Mouse (Mus musculus) forebrain, embryonic 14.5 days (tissue): Measurements from ENCODE around the gene Hist1h2an. TPM values are rescaled to one million over a fixed set of nuclear protein-coding genes. Genes with fewer than 3 reads are reported as not detected.
A peak's percentile ranks its signal among the peaks of the same experiment; 100 is the strongest.
"Not testable (repeated sequence)": the region's sequence is repeated elsewhere in the genome, so short reads cannot be mapped to it uniquely, and the experiment has no call there.

Experiments used
- ATAC-seq: fragments of 200-750 bp; cut with Nextera tagmentation; 2 replicates; pipeline ENCODE4 v1.8.0; 2017; ENCODE audit warnings: mild to moderate bottlenecking, moderate library complexity
- DNase-seq: peaks from one replicate; pipeline ENCODE4 v3.0.0-alpha.2; 2015; ENCODE audit warnings: low spot score
- H3K27ac ChIP-seq: fragments of 300-500 bp; sonication (generic); 2 replicates; pipeline ENCODE4 v1.5.1; 2014; ENCODE audit warnings: low read depth, mild to moderate bottlenecking, control low read depth, low read length, moderate library complexity
- H3K27me3 ChIP-seq: fragments of 300-500 bp; sonication (generic); replicated peaks from 2 replicates; pipeline ENCODE4 v1.6.1; 2014; ENCODE audit warnings: low read length, control low read depth, mixed read lengths; ENCODE audit not compliant: control insufficient read depth, insufficient read depth
- H3K36me3 ChIP-seq: fragments of 300-500 bp; sonication (generic); 2 replicates; pipeline ENCODE4 v1.6.1; 2014; ENCODE audit warnings: low read length, control low read depth; ENCODE audit not compliant: control insufficient read depth, insufficient read depth
- H3K4me1 ChIP-seq: fragments of 300-500 bp; sonication (generic); 2 replicates; pipeline ENCODE4 v1.6.1; 2014; ENCODE audit warnings: antibody characterized with exemption, low read length, control low read depth; ENCODE audit not compliant: control insufficient read depth, insufficient read depth
- H3K4me2 ChIP-seq: fragments of 300-500 bp; sonication (generic); 2 replicates; pipeline ENCODE4 v1.6.1; 2014; ENCODE audit warnings: mild to moderate bottlenecking, control low read depth, low read length
- H3K4me3 ChIP-seq: fragments of 300-500 bp; sonication (generic); 2 replicates; pipeline ENCODE4 v1.5.1; 2014; ENCODE audit warnings: low read depth, low read length, control low read depth
- H3K9ac ChIP-seq: fragments of 300-500 bp; sonication (generic); 2 replicates; pipeline ENCODE4 v1.6.1; 2014; ENCODE audit warnings: mild to moderate bottlenecking, low read length, control low read depth, moderate library complexity
- H3K9me3 ChIP-seq: fragments of 300-500 bp; sonication (generic); replicated peaks from 2 replicates; pipeline ENCODE4 v1.6.1; 2016; ENCODE audit warnings: low read length, control low read depth, mixed read lengths; ENCODE audit not compliant: control insufficient read depth
- WGBS: fragments of 180-500 bp; shearing (Covaris S2); extraction: QIAGEN DNeasy Blood & Tissue Kit; methylation state at CpG from one replicate; pipeline ENCODE4 v1.1.7; 2014; 5-methylcytosine and 5-hydroxymethylcytosine counted together
- polyA plus RNA-seq: library from polyadenylated mRNA; unstranded; fragments of >200 nt; fragmentation: Nextera tagmentation; extraction: Ambion mirVana; gene quantifications from 2 replicates; pipeline ENCODE4 v1.2.1, GENCODE M21; 2014

The Hist1h2an gene
- polyA plus RNA-seq, 1 experiment from 2014 or later, result 6.6 TPM

DNA sequence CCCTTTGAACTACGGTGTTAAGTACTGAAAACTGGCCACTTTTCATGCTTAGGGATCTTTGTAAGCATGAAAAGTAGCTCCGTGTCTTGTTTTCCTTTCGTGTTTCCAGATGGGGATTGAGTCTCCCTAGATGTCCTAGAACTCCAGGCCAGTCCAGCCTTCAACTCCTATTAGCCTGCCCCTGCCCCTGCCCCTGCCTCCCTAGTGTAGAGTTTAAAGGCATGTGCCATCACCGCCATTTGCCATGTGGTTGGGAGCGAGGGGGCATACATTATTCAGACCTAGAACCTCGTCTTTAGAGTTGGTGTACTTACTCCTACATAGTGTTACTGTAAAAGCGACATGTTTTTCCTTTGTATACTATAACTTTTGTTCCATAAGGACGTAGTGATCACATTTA is 24.1 kb upstream of the Hist1h2an start:
- ATAC-seq, result peak; percentile 22
- WGBS, result no CpG with 5 or more reads among the region's 8 CpGs
- H3K9me3 ChIP-seq, result not testable (repeated sequence)

DNA sequence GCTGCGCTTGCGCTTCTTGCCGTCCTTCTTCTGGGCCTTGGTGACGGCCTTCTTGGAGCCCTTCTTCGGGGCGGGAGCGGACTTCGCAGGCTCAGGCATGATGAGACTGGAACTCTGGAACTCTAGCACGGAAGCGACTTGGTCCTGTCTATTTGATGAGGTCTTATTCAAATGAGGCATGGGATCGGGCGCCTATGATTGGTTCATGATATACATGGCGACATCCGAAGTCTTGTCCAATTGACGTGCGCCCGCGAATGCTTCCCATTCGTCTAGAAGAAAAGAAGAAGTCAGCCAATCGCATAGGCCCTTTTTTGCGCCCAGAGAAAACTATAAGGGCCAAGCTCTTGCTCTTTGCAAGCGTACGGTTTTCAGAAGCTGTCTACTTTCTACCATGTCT is 23.1 kb upstream of the Hist1h2an start, which contains the start of the genes Hist1h2bq and Hist1h2ao:
Gene Hist1h2bq (minus strand): TSS at position 125 of the 400 bp plus-strand sequence.
Gene Hist1h2ao (plus strand): TSS at position 393 of the 400 bp plus-strand sequence.
- ATAC-seq, result peak; percentile 97
- H3K27me3 ChIP-seq, H3K27ac ChIP-seq, H3K4me1 ChIP-seq, DNase-seq, H3K4me3 ChIP-seq, H3K9me3 ChIP-seq, H3K9ac ChIP-seq, H3K36me3 ChIP-seq, H3K4me2 ChIP-seq: not testable (repeated sequence)
- WGBS, result no CpG with 5 or more reads among the region's 23 CpGs

More for the DNA sequence above, 24.1 kb upstream of the Hist1h2an start:
- H3K4me3 ChIP-seq, H3K4me1 ChIP-seq, H3K9ac ChIP-seq, H3K36me3 ChIP-seq, H3K27ac ChIP-seq, DNase-seq, H3K27me3 ChIP-seq, H3K4me2 ChIP-seq: not testable (repeated sequence)

DNA sequence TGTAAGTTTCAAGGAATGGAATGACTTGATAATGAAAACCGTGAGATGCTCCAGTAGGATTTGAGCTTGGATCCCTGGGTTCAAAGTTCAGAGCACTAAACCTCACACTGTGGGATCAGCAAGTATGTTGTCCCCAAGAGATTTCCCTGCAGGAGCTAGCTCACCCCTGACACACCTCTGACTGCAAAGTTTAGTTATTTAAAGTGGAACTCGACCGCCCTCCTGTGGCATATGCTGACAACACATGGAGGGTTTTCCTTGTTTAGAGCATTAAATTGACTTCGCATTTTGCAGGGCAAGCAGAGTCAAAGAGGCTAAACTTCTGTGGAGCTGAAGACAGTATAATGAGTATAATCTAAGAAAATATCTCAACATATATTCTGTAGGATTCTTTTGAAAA is 16.0 kb upstream of the Hist1h2an start:
- H3K9ac ChIP-seq, DNase-seq, H3K4me3 ChIP-seq, H3K9me3 ChIP-seq, H3K4me1 ChIP-seq, H3K4me2 ChIP-seq, H3K27me3 ChIP-seq, H3K36me3 ChIP-seq, H3K27ac ChIP-seq: not testable (repeated sequence)
- no CpG with 5 or more reads among the region's 4 CpGs for WGBS
- peak; percentile 70 for ATAC-seq

DNA sequence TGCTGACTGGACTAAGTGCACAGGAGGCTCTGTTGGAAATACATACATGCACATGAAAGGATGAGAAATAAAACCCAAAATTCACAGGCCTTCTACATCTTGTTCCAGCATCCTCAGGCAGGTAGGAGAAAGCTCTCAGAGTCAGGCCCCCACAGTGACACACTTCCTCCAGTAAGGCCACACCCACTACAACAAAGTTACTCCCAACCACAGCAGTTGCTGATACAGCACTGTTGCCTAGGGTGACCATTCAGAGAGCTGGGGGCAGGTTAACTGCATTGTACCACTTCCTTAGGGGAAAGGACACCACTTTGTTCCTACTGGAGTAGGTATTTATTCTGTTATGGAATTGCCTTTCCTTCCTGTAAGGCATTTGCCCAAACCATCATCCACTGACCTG is 10.1 kb upstream of the Hist1h2an start:
- H3K9me3 ChIP-seq, H3K4me1 ChIP-seq, H3K9ac ChIP-seq, H3K4me2 ChIP-seq, H3K36me3 ChIP-seq, H3K4me3 ChIP-seq, H3K27me3 ChIP-seq, DNase-seq, H3K27ac ChIP-seq, ATAC-seq: not testable (repeated sequence)

DNA sequence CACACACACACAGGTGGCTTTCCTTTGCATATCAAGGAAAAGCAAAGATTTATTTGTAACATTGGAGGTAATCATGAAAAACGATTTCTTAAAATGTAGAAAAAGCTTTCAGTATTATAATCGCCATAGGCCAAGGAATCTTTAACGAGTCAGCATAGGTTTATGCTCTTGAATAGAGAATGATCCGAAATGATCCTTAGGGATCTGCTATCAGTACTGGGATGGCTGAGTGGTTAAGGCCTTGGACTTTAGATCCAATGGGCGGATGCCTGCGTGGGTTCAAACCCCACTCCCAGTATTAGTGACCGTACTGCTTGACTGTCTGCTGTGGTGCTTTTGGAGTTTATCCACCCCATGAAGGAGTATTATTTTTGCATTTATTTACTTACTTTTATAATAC is 8.6 kb upstream of the Hist1h2an start:
- no peak overlapping the region for H3K4me3 ChIP-seq
- no peaks in the 10 kb centered on the region for H3K9me3 ChIP-seq
- H3K27ac ChIP-seq, result no peak overlapping the region
- H3K36me3 ChIP-seq, result no peaks in the 10 kb centered on the region
- 88% methylated on average over 7 of the region's 7 CpGs for WGBS
- ATAC-seq (no peak), DNase-seq (no peak)
- H3K9ac ChIP-seq, result no peak overlapping the region
- no peaks in the 10 kb centered on the region for H3K27me3 ChIP-seq
- H3K4me2 ChIP-seq, result no peak overlapping the region
- peaks cover 4% of the 10 kb centered on the region; the same call in 1 of the 2 replicates for H3K4me1 ChIP-seq

DNA sequence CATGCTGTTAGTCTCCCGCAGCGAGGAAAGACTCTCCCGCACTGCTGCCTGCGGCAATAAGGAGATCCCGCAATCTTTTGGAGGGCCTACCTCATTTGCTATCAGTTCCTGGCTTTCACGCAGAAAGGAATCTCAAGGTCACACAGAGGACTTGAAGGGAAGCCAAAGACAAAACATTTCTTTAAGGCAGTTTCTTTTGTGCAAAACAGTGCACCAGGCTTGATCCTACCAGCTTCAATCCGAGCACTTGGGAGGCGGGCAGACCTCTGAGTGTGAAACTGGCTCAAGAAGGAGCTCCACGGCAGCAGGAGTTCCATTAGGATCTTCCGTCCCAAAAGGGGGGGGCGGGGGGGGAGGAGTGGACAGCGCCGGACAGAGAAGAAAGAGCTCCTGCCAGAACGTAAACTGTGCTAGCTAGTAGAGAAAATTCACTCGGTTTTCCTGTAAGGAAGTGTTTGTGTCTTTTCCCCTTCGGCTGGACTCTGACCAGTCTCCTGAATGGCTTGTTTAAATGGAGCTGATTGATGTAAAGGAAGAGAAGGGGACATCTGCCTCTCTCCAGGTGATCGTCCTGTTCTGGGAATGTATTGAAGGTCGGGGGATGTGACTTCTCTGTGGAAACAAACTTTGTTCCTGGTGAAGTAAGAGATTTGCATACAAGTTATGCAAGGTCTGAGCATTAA is 3.7 kb upstream of the Hist1h2an start:
- Histone ChIP-seq H3K36me3 (no peaks in the 10 kb centered on the region), H3K27ac (no peak overlapping the region), H3K4me2 (peak overlapping the region; percentile 35), H3K9ac (peak overlapping the region; percentile 1; the same call in 1 of the 2 replicates), H3K9me3 (no peaks in the 10 kb centered on the region), H3K4me1 (peaks cover 19% of the 10 kb centered on the region; the same call in 1 of the 2 replicates), H3K4me3 (no peak overlapping the region), H3K27me3 (no peaks in the 10 kb centered on the region)
- WGBS, result 8% methylated on average over 18 of the region's 18 CpGs
- ATAC-seq, result no peak
- DNase-seq, result no peak

DNA sequence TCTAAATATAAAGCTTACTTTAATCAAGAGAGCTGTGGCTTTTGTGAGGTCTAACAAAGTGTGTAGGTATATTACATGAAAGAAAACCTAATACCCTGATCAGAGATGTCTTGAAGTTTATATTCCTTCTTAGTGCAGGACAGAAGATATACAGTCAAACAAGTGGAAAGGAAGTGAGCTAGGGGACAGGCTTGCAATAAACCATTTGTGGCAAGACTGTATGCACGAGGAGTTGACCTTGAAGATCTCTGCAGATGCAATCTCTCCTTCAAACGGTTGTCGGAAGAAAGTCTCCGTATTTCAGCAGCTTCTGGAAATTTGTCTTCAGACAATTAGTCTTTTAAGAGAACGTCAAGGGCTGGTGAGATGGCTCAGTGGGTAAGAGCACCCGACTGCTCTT is 2.9 kb upstream of the Hist1h2an start:
- no peak overlapping the region for H3K4me3 ChIP-seq
- DNase-seq (no peak), ATAC-seq (no peak)
- H3K27ac ChIP-seq, result no peak overlapping the region
- no peak overlapping the region for H3K9ac ChIP-seq
- H3K9me3 ChIP-seq, result no peaks in the 10 kb centered on the region
- H3K36me3 ChIP-seq, result no peaks in the 10 kb centered on the region
- no peaks in the 10 kb centered on the region for H3K27me3 ChIP-seq
- 73% methylated on average over 6 of the region's 6 CpGs for WGBS
- H3K4me1 ChIP-seq, result peaks cover 19% of the 10 kb centered on the region; the same call in 1 of the 2 replicates
- H3K4me2 ChIP-seq, result no peak overlapping the region

DNA sequence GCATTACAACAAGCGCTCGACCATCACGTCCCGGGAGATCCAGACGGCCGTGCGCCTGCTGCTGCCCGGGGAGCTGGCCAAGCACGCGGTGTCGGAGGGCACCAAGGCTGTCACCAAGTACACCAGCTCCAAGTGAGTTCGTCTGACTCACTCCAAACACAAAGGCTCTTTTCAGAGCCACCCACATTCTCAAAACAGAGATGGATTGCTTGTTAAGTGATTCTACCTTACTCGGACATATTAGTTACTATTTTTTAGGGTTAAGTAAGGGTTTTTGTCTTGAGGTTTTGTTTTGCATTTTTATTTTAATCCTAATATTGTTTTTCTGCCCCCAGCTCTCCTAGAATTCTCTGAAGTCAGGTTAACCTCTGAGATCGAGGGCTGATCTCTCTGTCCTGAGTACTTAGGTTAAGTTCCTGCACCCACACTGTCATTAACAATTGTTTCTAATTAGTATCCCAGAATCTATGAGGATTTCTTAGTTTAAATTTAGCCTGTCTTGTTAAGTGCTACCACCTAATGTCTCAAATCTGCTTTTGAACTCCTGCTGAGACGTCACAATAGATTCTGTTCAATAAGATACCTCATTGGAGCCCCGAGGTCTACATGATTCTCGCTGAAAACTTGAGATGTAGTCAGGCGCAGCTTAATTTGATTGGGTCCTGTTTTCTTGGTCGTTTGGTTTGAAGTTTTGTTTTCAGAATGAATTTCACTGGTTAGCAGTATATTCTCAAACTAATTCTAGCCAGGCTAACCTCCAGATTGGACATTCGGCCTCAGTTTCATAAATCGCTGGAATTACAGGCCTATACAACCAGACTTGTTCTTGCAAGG is 959 bp upstream of the Hist1h2an start:
- Histone ChIP-seq H3K9ac (peak overlapping the region; percentile 38; the same call in 1 of the 2 replicates), H3K4me1 (peaks cover 27% of the 10 kb centered on the region), H3K27ac (peak overlapping the region; percentile 68; the same call in 1 of the 2 replicates), H3K9me3 (no peaks in the 10 kb centered on the region), H3K4me3 (peak overlapping the region; percentile 30; the same call in 1 of the 2 replicates), H3K36me3 (no peaks in the 10 kb centered on the region), H3K27me3 (no peaks in the 10 kb centered on the region), H3K4me2 (peak overlapping the region; percentile 53)
- WGBS, result 7% methylated on average over 13 of the region's 21 CpGs
- ATAC-seq (peak; percentile 17; the same call in 1 of the 2 replicates), DNase-seq (peak; percentile 60)
